Mouse (Mus musculus) left cerebral cortex, adult 18-20 months (tissue): Measurements from ENCODE around the gene Ciapin1. TPM values are rescaled to one million over a fixed set of nuclear protein-coding genes. Genes with fewer than 3 reads are reported as not detected.

Experiments used
- DNase-seq, 2 experiments: peaks; one replicate each; pipeline ENCODE4 v3.0.0; 2021 to 2022; ENCODE audit warnings: low spot score in 2 of 2, mixed read lengths in 1 of 2
- total RNA-seq, 2 experiments: library from RNA; stranded (reverse); gene quantifications; 2 replicates each; pipeline ENCODE4 v1.2.3; 2021

The Ciapin1 gene
- total RNA-seq, 2 experiments from 2014 or later: 72.3 to 75.6 TPM

GRCm38 (mm10) chr8:94810153-94810552 is 28.0 kb downstream of the Ciapin1 start, which contains the start of gene Ccl17:
Gene Ccl17 (plus strand): TSS chr8:94810453.
- no peak for DNase-seq

GRCm38 (mm10) chr8:94808372-94808771 is 29.8 kb downstream of the Ciapin1 start:
- no peak for DNase-seq

- DNase-seq: no peak
Measured at GRCm38 (mm10) chr8:94807506-94807905, 30.7 kb downstream of the Ciapin1 start.

GRCm38 (mm10) chr8:94805811-94806210 is 32.3 kb downstream of the Ciapin1 start:
- DNase-seq: no peak

- DNase-seq: no peak
Measured at GRCm38 (mm10) chr8:94804546-94805340, 33.4 kb downstream of the Ciapin1 start.

GRCm38 (mm10) chr8:94803551-94803950 is 34.6 kb downstream of the Ciapin1 start:
- peak; percentile 67 to 77 for DNase-seq

- DNase-seq: no peak
Measured at GRCm38 (mm10) chr8:94802375-94802774, 35.8 kb downstream of the Ciapin1 start.

GRCm38 (mm10) chr8:94801293-94802095 is 36.7 kb downstream of the Ciapin1 start:
- peak; percentile 69 to 85 for DNase-seq

- peak; percentile 70 to 81 for DNase-seq
Measured at GRCm38 (mm10) chr8:94800278-94800968, 37.7 kb downstream of the Ciapin1 start.

- DNase-seq: no peak
Measured at GRCm38 (mm10) chr8:94794782-94795181, 43.4 kb downstream of the Ciapin1 start.

- no peak for DNase-seq
Measured at GRCm38 (mm10) chr8:94794368-94794767, 43.8 kb downstream of the Ciapin1 start.

- DNase-seq: no peak
Measured at GRCm38 (mm10) chr8:94789256-94789955, 48.8 kb downstream of the Ciapin1 start.

GRCm38 (mm10) chr8:94787524-94788501 is 50.3 kb downstream of the Ciapin1 start:
- no peak for DNase-seq

GRCm38 (mm10) chr8:94785995-94786595 is 52.1 kb downstream of the Ciapin1 start:
- DNase-seq: no peak

- DNase-seq: no peak
Measured at GRCm38 (mm10) chr8:94785247-94785985, 52.7 kb downstream of the Ciapin1 start.

- DNase-seq: no peak
Measured at GRCm38 (mm10) chr8:94783890-94784289, 54.3 kb downstream of the Ciapin1 start.

- DNase-seq: no peak
Measured at GRCm38 (mm10) chr8:94781838-94782235, 56.3 kb downstream of the Ciapin1 start.

GRCm38 (mm10) chr8:94781155-94781837 is 56.9 kb downstream of the Ciapin1 start:
- no peak for DNase-seq
